8 mouse cellular contexts compared by ENCODE assay signal in the genomic region with DNA sequence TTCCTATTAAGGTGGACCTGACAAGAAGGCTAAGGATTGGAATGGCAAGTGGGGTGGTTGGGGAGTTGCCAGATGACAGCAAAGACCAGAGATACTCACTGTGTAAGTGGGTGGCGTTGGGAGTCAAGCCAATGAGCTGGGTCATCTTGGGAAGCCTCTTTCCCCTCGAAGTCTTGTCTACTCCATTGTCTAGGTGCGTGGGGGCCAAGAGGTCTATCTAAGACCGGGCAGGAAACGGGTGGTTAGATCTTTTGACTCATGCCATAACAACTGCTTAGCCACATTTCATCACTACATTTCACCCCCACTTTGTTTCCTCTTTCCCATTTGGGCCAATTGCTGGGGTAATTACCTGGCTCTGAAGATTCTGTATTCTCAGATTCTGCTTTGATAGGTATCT. TPM values are rescaled to one million over a fixed set of nuclear protein-coding genes. Genes with fewer than 3 reads are reported as not detected.
A peak's percentile ranks its signal among the peaks of the same experiment; 100 is the strongest.
DNase-seq lines count a peak whose midpoint lies in the region; ATAC-seq and TF ChIP-seq lines count a peak whose summit lies in the region.

No protein-coding gene starts in this region.

- H3K36me3 ChIP-seq in spleen, adult 2 months (ENCODE audit: control insufficient read depth, insufficient read depth, low read length): no peaks in the 10 kb centered on the region
- H3K36me3 ChIP-seq in hindbrain, embryonic 16.5 days (ENCODE audit: control insufficient read depth, insufficient read depth, low read length): no peaks in the 10 kb centered on the region
- H3K36me3 ChIP-seq in liver, embryonic 16.5 days (ENCODE audit: control insufficient read depth, insufficient read depth): peaks cover 3% of the 10 kb centered on the region; the same call in 1 of the 2 replicates
- H3K36me3 ChIP-seq in neural tube, embryonic 14.5 days (ENCODE audit: control insufficient read depth, insufficient read depth, low read length): no peaks in the 10 kb centered on the region

- peaks cover 17% of the 10 kb centered on the region for H3K4me1 ChIP-seq in spleen, adult 2 months (ENCODE audit: control insufficient read depth, insufficient read depth, insufficient read length)
- H3K4me1 ChIP-seq in hindbrain, embryonic 16.5 days (ENCODE audit: control insufficient read depth, insufficient read depth, low read depth, low read length): peaks cover 16% of the 10 kb centered on the region
- peaks cover 37% of the 10 kb centered on the region for H3K4me1 ChIP-seq in liver, embryonic 16.5 days (ENCODE audit: control insufficient read depth, low read depth, low read length)
- H3K4me1 ChIP-seq in neural tube, embryonic 14.5 days (ENCODE audit: control insufficient read depth, insufficient read depth, low read length): no peaks in the 10 kb centered on the region

- H3K4me3 ChIP-seq in spleen, adult 2 months (ENCODE audit: extremely low read depth, insufficient read depth, insufficient read length): peak overlapping the region; percentile 52
- H3K4me3 ChIP-seq in hindbrain, embryonic 16.5 days (ENCODE audit: low read length): peak overlapping the region; percentile 45
- H3K4me3 ChIP-seq in liver, embryonic 16.5 days (ENCODE audit: low read depth, low read length): peak overlapping the region; percentile 64
- peak overlapping the region; percentile 37; the same call in 1 of the 2 replicates for H3K4me3 ChIP-seq in neural tube, embryonic 14.5 days (ENCODE audit: low read depth, low read length)

- DNase-seq in spleen, adult 2 months (ENCODE audit: low read depth in 1 of 2, low spot score in 2 of 2): no peak
- no peak for DNase-seq in spleen, adult 18-20 months
- DNase-seq in fat pad, adult 2 months (ENCODE audit: extremely low read depth, low read depth, low spot score): peak; percentile 72
- no peak for DNase-seq in thymus, postnatal 25 days
- no peak for DNase-seq in layer of hippocampus, postnatal 14 days (ENCODE audit: low spot score in 2 of 2)

- ATAC-seq in hindbrain, embryonic 16.5 days: no peak
- ATAC-seq in liver, embryonic 16.5 days (ENCODE audit: low read depth): no peak
- no peak for ATAC-seq in neural tube, embryonic 14.5 days (ENCODE audit: low read depth)

- no peak for TF ChIP-seq POLR2A in spleen, adult 2 months (IDR thresholded peaks at IDR 0.05; ENCODE audit: low read depth, low read length)

- peak overlapping the region; percentile 24; the same call in 1 of the 2 replicates for H3K27ac ChIP-seq in spleen, adult 2 months (ENCODE audit: insufficient read depth, low read length)
- H3K27ac ChIP-seq in hindbrain, embryonic 16.5 days (ENCODE audit: low read depth, low read length): peak overlapping the region; percentile 18
- peak overlapping the region; percentile 75 for H3K27ac ChIP-seq in liver, embryonic 16.5 days (ENCODE audit: low read length)
- H3K27ac ChIP-seq in neural tube, embryonic 14.5 days (ENCODE audit: low read depth, low read length): peak overlapping the region; percentile 29; the same call in 1 of the 2 replicates

- no peak for TF ChIP-seq CTCF in spleen, adult 2 months (IDR thresholded peaks at IDR 0.05; ENCODE audit: extremely low read depth, insufficient read depth, insufficient read length, insufficient replicate concordance)

- no peaks in the 10 kb centered on the region for H3K27me3 ChIP-seq in spleen, adult 2 months (ENCODE audit: control insufficient read depth, insufficient read depth, low read length)
- H3K27me3 ChIP-seq in hindbrain, embryonic 16.5 days (replicated peaks; ENCODE audit: control insufficient read depth, insufficient read depth, low read length): no peaks in the 10 kb centered on the region
- H3K27me3 ChIP-seq in liver, embryonic 16.5 days (ENCODE audit: control insufficient read depth, insufficient read depth, low read depth, low read length): no peaks in the 10 kb centered on the region
- no peaks in the 10 kb centered on the region for H3K27me3 ChIP-seq in neural tube, embryonic 14.5 days (ENCODE audit: control insufficient read depth, insufficient read depth, low read length)

- 19% methylated on average over 5 of the region's 5 CpGs for WGBS in spleen, adult 2 months
- WGBS in hindbrain, embryonic 16.5 days: 80% methylated on average over 5 of the region's 5 CpGs
- 6% methylated on average over 5 of the region's 5 CpGs for WGBS in liver, embryonic 16.5 days (ENCODE audit: insufficient replicate concordance)
- 95% methylated on average over 5 of the region's 5 CpGs for WGBS in neural tube, embryonic 14.5 days

- H3K9me3 ChIP-seq in hindbrain, embryonic 16.5 days (ENCODE audit: control insufficient read depth, low read length): no peaks in the 10 kb centered on the region
- H3K9me3 ChIP-seq in liver, embryonic 16.5 days (replicated peaks; ENCODE audit: control insufficient read depth, low read length): no peaks in the 10 kb centered on the region
- no peaks in the 10 kb centered on the region for H3K9me3 ChIP-seq in neural tube, embryonic 14.5 days (ENCODE audit: control insufficient read depth, low read length)

- no peak overlapping the region for H3K9ac ChIP-seq in hindbrain, embryonic 16.5 days (ENCODE audit: low read depth, low read length)
- H3K9ac ChIP-seq in liver, embryonic 16.5 days (ENCODE audit: low read depth, low read length): peak overlapping the region; percentile 64
- no peak overlapping the region for H3K9ac ChIP-seq in neural tube, embryonic 14.5 days (replicated peaks; ENCODE audit: low read depth, low read length)

- H3K4me2 ChIP-seq in hindbrain, embryonic 16.5 days (ENCODE audit: low read length): peak overlapping the region; percentile 76
- peak overlapping the region; percentile 83 for H3K4me2 ChIP-seq in liver, embryonic 16.5 days (ENCODE audit: low read depth, low read length)
- H3K4me2 ChIP-seq in neural tube, embryonic 14.5 days (ENCODE audit: low read depth, low read length): peak overlapping the region; percentile 68

RNA-seq across cellular contexts. Expression of a gene that starts 1.2 kb away (rescaled TPM):
- polyA plus RNA-seq in spleen, adult 2 months (2012; rRNA removed): 15.6 and 21.5 TPM in 2 replicates
- polyA plus RNA-seq in hindbrain, embryonic 16.5 days (2015; fragmentation: Nextera tagmentation; extraction: Ambion mirVana): 26.6 and 29.0 TPM in 2 replicates
- 29.3 and 29.6 TPM in 2 replicates for polyA plus RNA-seq in liver, embryonic 16.5 days (2015; fragmentation: Nextera tagmentation; extraction: Ambion mirVana)
- 9.7 and 20.6 TPM in 2 replicates for polyA plus RNA-seq in neural tube, embryonic 14.5 days (2014; fragmentation: Nextera tagmentation; extraction: Ambion mirVana)
- 1 to 10 TPM; 4.8 to 5.8 TPM for total RNA-seq in layer of hippocampus, postnatal 14 days (2021)

RNA-seq across cellular contexts. Expression of a gene that starts 20.1 kb away (rescaled TPM):
- polyA plus RNA-seq in spleen, adult 2 months (2012; rRNA removed): 225 and 270 TPM in 2 replicates
- 481 and 517 TPM in 2 replicates for polyA plus RNA-seq in hindbrain, embryonic 16.5 days (2015; fragmentation: Nextera tagmentation; extraction: Ambion mirVana)
- 107 and 115 TPM in 2 replicates for polyA plus RNA-seq in liver, embryonic 16.5 days (2015; fragmentation: Nextera tagmentation; extraction: Ambion mirVana)
- 449 and 532 TPM in 2 replicates for polyA plus RNA-seq in neural tube, embryonic 14.5 days (2014; fragmentation: Nextera tagmentation; extraction: Ambion mirVana)
- total RNA-seq in layer of hippocampus, postnatal 14 days (2021): 100 to 1,000 TPM; 281 to 286 TPM

RNA-seq across cellular contexts. Expression of a gene that starts 29.9 kb away (rescaled TPM):
- polyA plus RNA-seq in spleen, adult 2 months (2012; rRNA removed): 56.8 and 74.6 TPM in 2 replicates
- 45.8 and 46.6 TPM in 2 replicates for polyA plus RNA-seq in hindbrain, embryonic 16.5 days (2015; fragmentation: Nextera tagmentation; extraction: Ambion mirVana)
- 10.0 and 13.7 TPM in 2 replicates for polyA plus RNA-seq in liver, embryonic 16.5 days (2015; fragmentation: Nextera tagmentation; extraction: Ambion mirVana)
- 40.1 and 42.1 TPM in 2 replicates for polyA plus RNA-seq in neural tube, embryonic 14.5 days (2014; fragmentation: Nextera tagmentation; extraction: Ambion mirVana)
- total RNA-seq in layer of hippocampus, postnatal 14 days (2021): 10 to 100 TPM; 45.2 to 48.1 TPM

RNA-seq across cellular contexts. Expression of a gene that starts 43.9 kb away (rescaled TPM):
- 746 and 860 TPM in 2 replicates for polyA plus RNA-seq in spleen, adult 2 months (2012; rRNA removed)
- 392 and 410 TPM in 2 replicates for polyA plus RNA-seq in hindbrain, embryonic 16.5 days (2015; fragmentation: Nextera tagmentation; extraction: Ambion mirVana)
- 389 and 463 TPM in 2 replicates for polyA plus RNA-seq in liver, embryonic 16.5 days (2015; fragmentation: Nextera tagmentation; extraction: Ambion mirVana)
- polyA plus RNA-seq in neural tube, embryonic 14.5 days (2014; fragmentation: Nextera tagmentation; extraction: Ambion mirVana): 550 and 584 TPM in 2 replicates
- total RNA-seq in layer of hippocampus, postnatal 14 days (2021): 100 to 1,000 TPM; 776 to 830 TPM

RNA-seq across cellular contexts. Expression of a gene that starts 43.9 kb away (rescaled TPM):
- 158 and 201 TPM in 2 replicates for polyA plus RNA-seq in spleen, adult 2 months (2012; rRNA removed)
- polyA plus RNA-seq in hindbrain, embryonic 16.5 days (2015; fragmentation: Nextera tagmentation; extraction: Ambion mirVana): 464 and 517 TPM in 2 replicates
- 243 and 245 TPM in 2 replicates for polyA plus RNA-seq in liver, embryonic 16.5 days (2015; fragmentation: Nextera tagmentation; extraction: Ambion mirVana)
- 529 and 591 TPM in 2 replicates for polyA plus RNA-seq in neural tube, embryonic 14.5 days (2014; fragmentation: Nextera tagmentation; extraction: Ambion mirVana)
- total RNA-seq in layer of hippocampus, postnatal 14 days (2021): 100 to 1,000 TPM; 209 to 232 TPM

Comparison
In these comparisons a context has a peak if more than half of its experiments do, and no peak if none do; other contexts are left out.
1. H3K27ac ChIP-seq: peak in every context shown above with its lines; median percentile 75 in liver, embryonic 16.5 days; 29 in neural tube, embryonic 14.5 days; 24 in spleen, adult 2 months; 18 in hindbrain, embryonic 16.5 days.